Mouse (Mus musculus) embryonic fibroblast, embryonic 13.5 days (primary cell): Measurements from ENCODE around the gene Hgfac.

ENCODE experiments used
- CTCF ChIP-seq: IDR thresholded peaks from 2 replicates; pipeline ENCODE4 v1.5.1; 2011; ENCODE audit warnings: mild to moderate bottlenecking, control low read depth, low read length, moderate library complexity, borderline replicate concordance; ENCODE audit not compliant: insufficient read depth
- POLR2A ChIP-seq: IDR thresholded peaks from 2 replicates; pipeline ENCODE4 v1.6.1; 2011; ENCODE audit warnings: low read depth, mild to moderate bottlenecking, control low read depth, low read length, moderate library complexity

GRCm38 (mm10) chr5:35004769-35005168, 36.5 kb upstream of the Hgfac start:
- TF ChIP-seq CTCF = no peak
- no peak for TF ChIP-seq POLR2A
